Mouse (Mus musculus) midbrain, postnatal 0 days (tissue): ENCODE measurements around the gene Hsf2. TPM values are rescaled to one million over a fixed set of nuclear protein-coding genes. Genes with fewer than 3 reads are reported as not detected.
A peak's percentile ranks its signal among the peaks of the same experiment; 100 is the strongest.
"Not testable (repeated sequence)": the region's sequence is repeated elsewhere in the genome, so short reads cannot be mapped to it uniquely, and the experiment has no call there.

Experiments
- ATAC-seq: fragments of 200-750 bp; cut with Nextera tagmentation; 2 replicates; pipeline ENCODE4 v1.8.0; 2017; ENCODE audit warnings: moderate number of reproducible peaks, mild to moderate bottlenecking, moderate TSS enrichment, moderate library complexity; ENCODE audit not compliant: low FRiP score
- DNase-seq: peaks from one replicate; pipeline ENCODE4 v3.0.0-alpha.2; 2015; ENCODE audit warnings: low spot score
- H3K27ac ChIP-seq: fragments of 300-500 bp; sonication (generic); 2 replicates; pipeline ENCODE4 v1.5.1; 2014; ENCODE audit warnings: low read depth, mild to moderate bottlenecking, low read length, mixed read lengths
- H3K27me3 ChIP-seq: fragments of 300-500 bp; sonication (generic); 2 replicates; pipeline ENCODE4 v1.6.1; 2014; ENCODE audit warnings: low read length, control low read depth, mixed read lengths; ENCODE audit not compliant: insufficient read depth
- H3K36me3 ChIP-seq: fragments of 300-500 bp; sonication (generic); 2 replicates; pipeline ENCODE4 v1.6.1; 2014; ENCODE audit warnings: low read length, control low read depth, mixed read lengths; ENCODE audit not compliant: insufficient read depth
- H3K4me1 ChIP-seq: fragments of 300-500 bp; sonication (generic); 2 replicates; pipeline ENCODE4 v1.6.1; 2014; ENCODE audit warnings: mild to moderate bottlenecking, control low read depth, antibody characterized with exemption, low read length, mixed read lengths; ENCODE audit not compliant: insufficient read depth
- H3K4me2 ChIP-seq: fragments of 300-500 bp; sonication (generic); 2 replicates; pipeline ENCODE4 v1.6.1; 2014; ENCODE audit warnings: low read depth, mild to moderate bottlenecking, low read length, mixed read lengths; ENCODE audit not compliant: poor library complexity, severe bottlenecking
- H3K4me3 ChIP-seq: fragments of 300-500 bp; sonication (generic); 2 replicates; pipeline ENCODE4 v1.5.1; 2014; ENCODE audit warnings: low read depth, mild to moderate bottlenecking, low read length, moderate library complexity
- H3K9ac ChIP-seq: fragments of 300-500 bp; sonication (generic); replicated peaks from 2 replicates; pipeline ENCODE4 v1.6.1; 2014; ENCODE audit warnings: mild to moderate bottlenecking, low read length, moderate library complexity, mixed read lengths; ENCODE audit not compliant: poor library complexity, severe bottlenecking
- H3K9me3 ChIP-seq: fragments of 300-500 bp; sonication (generic); 2 replicates; pipeline ENCODE4 v1.6.1; 2016; ENCODE audit warnings: low read length, control low read depth
- CTCF ChIP-seq: IDR thresholded peaks from 2 replicates; pipeline ENCODE4 v1.5.1; 2016; ENCODE audit warnings: antibody characterized with exemption, mild to moderate bottlenecking
- WGBS: fragments of 180-500 bp; shearing (Covaris S2); extraction: QIAGEN DNeasy Blood & Tissue Kit; methylation state at CpG from one replicate; pipeline ENCODE4 v1.1.7; 2014; 5-methylcytosine and 5-hydroxymethylcytosine counted together
- polyA plus RNA-seq: library from polyadenylated mRNA; unstranded; fragments of >200 nt; fragmentation: Nextera tagmentation; extraction: Ambion mirVana; gene quantifications from 2 replicates; pipeline ENCODE4 v1.2.1, GENCODE M21; 2015
- total RNA-seq: library from RNA; depleted of rRNA; stranded (reverse); fragments of >200 nt; gene quantifications from 2 replicates; pipeline ENCODE4 v1.2.3, GENCODE M21; 2014

Hsf2 gene
- total and polyA plus RNA-seq, 2 experiments from 2014 or later, result 39.7 to 57.9 TPM

DNA sequence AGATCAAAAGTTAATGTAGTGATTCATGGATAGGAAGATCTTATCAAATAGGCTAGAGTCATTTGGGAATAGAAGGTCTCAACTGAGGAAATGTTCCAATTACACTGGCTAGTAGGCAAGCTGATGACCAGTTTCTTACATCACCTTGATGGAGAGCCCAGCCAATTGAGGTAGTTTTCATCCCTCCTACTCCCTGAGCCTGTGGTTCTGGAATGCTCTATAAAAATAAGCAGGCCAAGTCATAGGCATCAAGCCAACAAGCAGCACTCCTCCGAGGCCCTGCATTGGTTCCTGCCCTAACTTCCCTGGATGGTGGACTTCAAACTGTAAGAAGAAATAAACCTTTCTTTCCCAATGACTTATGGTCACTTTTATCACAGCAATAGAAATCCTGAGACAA, 29.1 kb downstream of the Hsf2 start:
- ATAC-seq, result no peak
- 69% methylated on average over 1 of the region's 1 CpGs for WGBS
- H3K36me3 ChIP-seq, result peaks cover 28% of the 10 kb centered on the region

DNA sequence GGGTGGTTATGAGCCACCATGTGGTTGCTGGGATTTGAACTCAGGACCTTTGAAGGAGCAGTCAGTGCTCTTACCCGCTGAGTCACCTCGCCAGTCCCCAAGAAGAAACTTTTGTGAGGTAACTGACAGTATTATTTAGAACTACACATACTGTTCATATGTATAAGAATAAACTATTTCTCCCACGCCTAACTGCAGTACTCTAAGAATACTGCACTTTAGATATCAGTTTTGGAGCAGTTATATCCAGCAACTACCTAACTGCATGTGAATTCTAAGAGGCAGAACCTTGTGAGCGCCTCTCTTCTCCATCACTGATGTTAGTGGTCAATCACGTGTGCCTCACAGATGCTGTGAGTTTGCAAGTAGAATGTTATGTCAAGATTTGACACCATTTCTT, 40.3 kb downstream of the Hsf2 start:
- TF ChIP-seq CTCF, result no peak
- H3K36me3 ChIP-seq, result peaks cover 13% of the 10 kb centered on the region

More for the DNA sequence above, 29.1 kb downstream of the Hsf2 start:
- no peak for DNase-seq
- Histone ChIP-seq H3K4me1 (no peaks in the 10 kb centered on the region), H3K4me3 (no peak overlapping the region), H3K4me2 (no peak overlapping the region), H3K27ac (no peak overlapping the region), H3K27me3 (no peaks in the 10 kb centered on the region), H3K9ac (no peak overlapping the region), H3K9me3 (no peaks in the 10 kb centered on the region)
- TF ChIP-seq CTCF, result no peak

DNA sequence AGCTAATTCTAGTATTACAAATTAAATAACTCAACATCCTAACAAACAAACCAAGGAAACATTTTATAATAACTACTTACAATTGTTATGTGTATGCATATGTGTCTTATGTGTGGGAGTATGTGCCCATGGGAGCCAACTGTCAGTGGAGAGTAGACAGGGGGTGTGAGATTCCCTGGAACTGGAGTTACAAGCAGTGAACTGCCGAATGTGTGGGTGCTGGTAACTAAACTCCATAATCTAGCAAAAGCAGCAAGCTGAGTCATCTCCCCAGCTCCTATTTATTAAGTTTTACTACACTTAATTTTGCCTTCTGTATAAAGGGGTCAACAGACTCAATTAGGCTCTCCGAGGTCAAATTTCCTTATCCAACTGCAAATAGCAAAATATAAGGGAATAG, 44.9 kb downstream of the Hsf2 start:
- H3K27me3 ChIP-seq, result no peaks in the 10 kb centered on the region
- DNase-seq (no peak), ATAC-seq (no peak)
- TF ChIP-seq CTCF, result no peak
- H3K4me1 ChIP-seq, result peaks cover 6% of the 10 kb centered on the region; the same call in 1 of the 2 replicates
- H3K9me3 ChIP-seq, result no peaks in the 10 kb centered on the region
- H3K36me3 ChIP-seq, result no peaks in the 10 kb centered on the region; the same call in 1 of the 2 replicates
- WGBS, result 60% methylated on average over 2 of the region's 2 CpGs
- peak overlapping the region; percentile 72 for H3K4me2 ChIP-seq
- H3K9ac ChIP-seq, result peak overlapping the region; percentile 97
- peak overlapping the region; percentile 85 for H3K4me3 ChIP-seq
- H3K27ac ChIP-seq, result no peak overlapping the region

More for the DNA sequence above, 40.3 kb downstream of the Hsf2 start:
- Histone ChIP-seq H3K4me3 (no peak overlapping the region), H3K27ac (no peak overlapping the region), H3K27me3 (no peaks in the 10 kb centered on the region), H3K4me1 (peaks cover 6% of the 10 kb centered on the region; the same call in 1 of the 2 replicates), H3K9ac (no peak overlapping the region), H3K4me2 (no peak overlapping the region), H3K9me3 (no peaks in the 10 kb centered on the region)
- no peak for DNase-seq
- ATAC-seq, result no peak
- 97% methylated on average over 5 of the region's 5 CpGs for WGBS

DNA sequence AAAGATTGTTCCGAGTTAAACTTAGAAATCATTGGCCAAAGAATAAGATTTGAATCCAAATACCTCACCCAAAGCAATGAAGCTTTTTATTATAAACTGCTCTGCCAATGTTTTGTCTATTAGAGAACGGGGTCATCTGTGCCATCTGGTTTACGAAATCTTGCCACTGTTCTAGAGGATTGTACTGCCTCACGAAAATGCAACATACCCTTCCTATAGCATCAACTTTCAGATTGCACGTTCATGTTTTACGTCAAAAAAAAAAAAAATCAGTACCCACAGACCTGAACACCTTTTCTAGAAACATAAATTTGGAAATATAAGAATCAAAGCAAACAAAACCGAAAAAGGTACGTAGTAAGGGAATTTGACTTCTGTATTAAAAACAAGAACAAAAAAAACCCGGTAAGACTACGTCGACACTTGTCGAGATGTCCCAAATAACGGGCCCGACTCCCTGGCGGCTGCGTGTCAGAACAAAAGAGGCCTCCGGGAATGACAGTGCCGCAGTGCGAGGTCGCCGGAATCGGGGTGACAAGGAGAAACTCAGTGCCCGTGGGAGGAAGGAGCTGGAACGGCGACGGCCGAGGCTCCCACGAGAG, 45.5 kb downstream of the Hsf2 start:
- Histone ChIP-seq H3K9ac (peak overlapping the region; percentile 97), H3K27me3 (no peaks in the 10 kb centered on the region), H3K4me2 (peak overlapping the region; percentile 72), H3K27ac (peak overlapping the region; percentile 97), H3K36me3 (no peaks in the 10 kb centered on the region), H3K4me1 (peaks cover 6% of the 10 kb centered on the region; the same call in 1 of the 2 replicates), H3K4me3 (peak overlapping the region; percentile 85), H3K9me3 (no peaks in the 10 kb centered on the region)
- WGBS, result 3% methylated on average over 28 of the region's 28 CpGs
- ATAC-seq (peak; percentile 67; the same call in 1 of the 2 replicates), DNase-seq (no peak)
- TF ChIP-seq CTCF, result no peak

DNA sequence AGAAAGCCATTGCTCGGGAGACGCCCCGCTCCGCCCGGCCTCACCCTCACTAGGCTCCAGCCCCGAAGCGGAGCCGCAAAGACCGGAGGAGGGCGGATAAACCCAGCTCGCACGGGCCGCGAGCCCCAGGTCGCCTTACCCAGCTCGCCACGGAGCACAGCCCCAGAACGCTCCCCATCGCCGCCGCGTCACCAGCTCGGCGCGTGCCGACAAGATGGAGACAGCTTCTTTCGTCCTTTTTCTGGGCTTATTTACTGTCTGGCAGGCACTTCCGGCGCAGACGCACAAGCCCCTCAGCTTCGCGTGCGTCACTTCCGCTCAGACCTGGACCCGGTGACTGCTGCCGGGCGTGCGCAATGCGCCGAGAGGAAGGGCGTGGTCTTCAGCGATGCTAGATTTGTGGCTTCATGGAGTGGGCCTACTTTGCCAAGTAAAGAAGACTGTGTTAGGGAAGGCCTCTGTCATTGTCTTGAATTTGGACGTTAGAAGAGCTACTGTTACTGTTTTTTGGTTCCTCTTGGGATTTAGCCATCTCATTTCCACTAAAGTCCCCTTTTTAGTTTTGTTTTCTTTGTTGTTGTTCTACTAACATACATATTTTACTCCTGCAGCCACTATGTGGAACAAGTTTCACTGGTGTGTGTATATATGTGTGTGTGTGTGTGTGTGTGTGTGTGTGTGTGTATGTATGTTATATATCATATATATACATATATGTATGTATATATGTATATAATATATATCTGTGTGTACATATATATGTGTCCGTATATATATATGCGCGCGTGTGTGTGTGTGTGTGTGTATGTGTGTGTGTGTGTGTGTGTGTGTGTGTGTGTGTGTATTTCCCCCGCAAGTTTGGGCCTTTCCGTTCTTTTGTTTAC, 46.3 kb downstream of the Hsf2 start, which contains the start of gene Serinc1:
Serinc1 (minus strand) TSS at position 313 of the 884 bp plus-strand sequence.
- H3K9ac ChIP-seq, result peak within 1 kb of the TSS; percentile 97
- peak within 1 kb of the TSS; percentile 97 for H3K27ac ChIP-seq
- no peaks in the 10 kb centered on the region for H3K9me3 ChIP-seq
- peaks cover 6% of the 10 kb centered on the region; the same call in 1 of the 2 replicates for H3K4me1 ChIP-seq
- WGBS, result 12% methylated on average over 48 of the region's 49 CpGs
- TF ChIP-seq CTCF, result no peak
- no peaks in the 10 kb centered on the region for H3K36me3 ChIP-seq
- H3K27me3 ChIP-seq, result no peaks in the 10 kb centered on the region
- ATAC-seq (peak; percentile 100), DNase-seq (peak; percentile 98)
- H3K4me3 ChIP-seq, result peak within 1 kb of the TSS; percentile 85
- peak within 1 kb of the TSS; percentile 72 for H3K4me2 ChIP-seq

DNA sequence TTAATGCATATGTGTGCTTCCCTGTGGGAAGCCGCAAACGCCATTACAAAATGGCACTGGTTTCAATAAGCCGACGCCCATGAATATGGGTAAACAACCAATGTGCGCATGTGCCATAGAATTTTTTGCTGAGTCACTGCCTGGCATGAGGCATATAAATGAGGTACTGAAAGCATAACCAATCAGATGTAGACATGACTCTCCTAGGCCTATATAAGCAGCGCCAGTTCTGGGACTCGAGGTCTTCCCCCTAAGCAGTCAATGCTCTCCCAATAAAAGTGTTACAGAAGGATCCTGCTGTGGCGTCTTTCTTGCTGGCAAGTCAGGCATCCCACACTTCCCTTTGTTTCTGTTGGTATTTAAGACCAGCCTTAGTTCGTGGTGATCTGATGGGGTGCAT, 57.7 kb downstream of the Hsf2 start:
- H3K4me2 ChIP-seq, ATAC-seq, DNase-seq, H3K4me1 ChIP-seq, H3K9ac ChIP-seq, H3K36me3 ChIP-seq, H3K9me3 ChIP-seq, H3K4me3 ChIP-seq, H3K27ac ChIP-seq, H3K27me3 ChIP-seq: not testable (repeated sequence)
- WGBS, result 75% methylated on average over 9 of the region's 9 CpGs
